Mouse (Mus musculus) C2C12 (cell line): ENCODE data around the gene Meis1.

Experiments
- CEBPB ChIP-seq: IDR thresholded peaks from one replicate; pipeline ENCODE4 v1.6.1; 2011; ENCODE audit warnings: low read depth, mild to moderate bottlenecking, control low read depth, moderate library complexity
- CTCF ChIP-seq: IDR thresholded peaks from one replicate; pipeline ENCODE4 v1.5.1; 2011; ENCODE audit not compliant: control insufficient read depth, insufficient read depth, insufficient read length
- MAX ChIP-seq: IDR thresholded peaks from one replicate; pipeline ENCODE4 v1.6.1; 2011; ENCODE audit warnings: mild to moderate bottlenecking, control low read depth
- MYOD1 ChIP-seq: IDR thresholded peaks from one replicate; pipeline ENCODE4 v1.6.1; 2011; ENCODE audit warnings: low read depth; ENCODE audit not compliant: control insufficient read depth, insufficient read length
- USF1 ChIP-seq: IDR thresholded peaks from one replicate; pipeline ENCODE4 v1.6.1; 2011; ENCODE audit warnings: low read depth, mild to moderate bottlenecking, control low read depth, moderate library complexity

- no peak for TF ChIP-seq CTCF
- no peak for TF ChIP-seq USF1
- no peak for TF ChIP-seq CEBPB
- TF ChIP-seq MAX = no peak
- TF ChIP-seq MYOD1 = no peak
Measured at GRCm38 (mm10) chr11:18872118-18872751, 146.6 kb downstream of the Meis1 start.
